Mouse (Mus musculus): Measurements from ENCODE around the gene Timm22. TPM values are rescaled to one million over a fixed set of nuclear protein-coding genes. Genes with fewer than 3 reads are reported as not detected.

Gene Timm22
- polyA plus RNA-seq, 1 experiment from 2014 or later, result 110 TPM

DNA sequence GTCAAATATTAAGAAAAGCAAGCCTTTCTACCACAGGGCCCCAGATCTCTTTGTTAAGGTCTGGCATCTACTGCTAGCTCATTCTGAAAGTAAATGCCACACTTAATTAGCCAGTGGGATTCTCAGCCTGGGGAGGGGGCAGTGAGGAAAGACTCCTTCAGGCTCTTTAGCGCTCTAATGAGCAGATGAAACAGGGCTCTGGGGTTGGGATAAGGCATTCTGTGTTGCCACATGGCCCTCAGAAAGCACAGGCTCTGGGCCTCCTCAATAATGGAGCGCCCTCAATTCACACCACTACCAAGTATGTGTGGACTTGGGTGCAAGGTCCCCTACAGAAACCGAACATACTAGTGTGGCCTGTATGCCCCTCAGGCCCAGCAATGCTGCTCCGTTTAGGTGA is 21.7 kb upstream of the Timm22 start:
- Histone ChIP-seq H3K27ac (peak overlapping the region; percentile 58; the same call in 1 of the 2 replicates), H3K9me3 (ENCODE audit: control insufficient read depth, low read length) (no peaks in the 10 kb centered on the region), H3K4me3 (replicated peaks; ENCODE audit: low read length) (no peak overlapping the region), H3K27me3 (ENCODE audit: control insufficient read depth, insufficient read depth, low read length) (no peaks in the 10 kb centered on the region), H3K36me3 (replicated peaks; ENCODE audit: control insufficient read depth, insufficient read depth) (no peaks in the 10 kb centered on the region), H3K4me1 (replicated peaks; ENCODE audit: control insufficient read depth, insufficient read depth, low read length) (peaks cover 16% of the 10 kb centered on the region), H3K4me2 (replicated peaks) (no peak overlapping the region), H3K9ac (no peak overlapping the region)
- WGBS, result 63% methylated on average over 4 of the region's 4 CpGs
- DNase-seq (ENCODE audit: low spot score), result no peak
- no peak for ATAC-seq (ENCODE audit: low FRiP score)

DNA sequence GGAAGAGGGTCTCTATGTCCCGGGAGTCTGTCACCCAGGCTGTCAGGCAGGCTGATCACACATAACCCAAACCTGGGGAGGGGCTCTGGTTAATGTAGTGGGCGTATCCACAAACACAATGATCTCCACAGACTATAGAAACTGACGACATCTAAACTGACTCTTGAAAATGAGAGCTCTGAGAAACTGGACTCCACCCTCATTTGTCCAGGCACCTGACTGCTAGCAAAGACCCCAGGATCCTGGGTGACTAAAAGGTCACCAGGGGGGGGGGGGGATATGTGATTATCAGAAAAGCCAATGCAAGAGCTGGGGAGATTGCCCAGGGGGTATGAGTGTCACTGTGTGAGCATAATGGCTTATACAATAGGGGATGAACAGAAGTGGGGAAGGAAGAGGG is 21.0 kb upstream of the Timm22 start:
- ATAC-seq (ENCODE audit: low FRiP score), result no peak
- Histone ChIP-seq H3K9me3 (ENCODE audit: control insufficient read depth, low read length) (no peaks in the 10 kb centered on the region), H3K36me3 (replicated peaks; ENCODE audit: control insufficient read depth, insufficient read depth) (no peaks in the 10 kb centered on the region), H3K4me3 (replicated peaks; ENCODE audit: low read length) (no peak overlapping the region), H3K4me1 (replicated peaks; ENCODE audit: control insufficient read depth, insufficient read depth, low read length) (peaks cover 16% of the 10 kb centered on the region), H3K27ac (no peak overlapping the region), H3K27me3 (ENCODE audit: control insufficient read depth, insufficient read depth, low read length) (no peaks in the 10 kb centered on the region), H3K9ac (no peak overlapping the region), H3K4me2 (replicated peaks) (no peak overlapping the region)
- DNase-seq (ENCODE audit: low spot score), result no peak
- WGBS, result 21% methylated on average over 3 of the region's 3 CpGs

DNA sequence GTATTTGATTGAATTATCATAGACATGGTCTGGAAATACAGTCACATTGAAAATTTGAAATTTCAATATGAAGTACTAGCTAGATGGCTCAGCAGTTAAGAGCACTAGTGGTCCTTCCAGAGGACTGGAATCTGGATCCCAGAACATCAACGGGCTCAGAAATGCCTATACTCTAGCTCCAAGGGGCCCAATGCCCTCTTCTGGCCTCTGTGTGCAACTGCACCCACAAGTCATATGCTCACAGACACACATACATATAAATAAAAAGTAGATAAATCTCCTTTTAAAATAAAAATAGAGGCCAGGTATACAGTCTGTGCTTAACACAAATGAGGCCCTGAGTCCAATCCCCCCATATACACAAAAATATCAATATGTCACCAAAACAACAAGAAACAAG is 19.7 kb upstream of the Timm22 start:
- H3K4me3 ChIP-seq (replicated peaks; ENCODE audit: low read length), result no peak overlapping the region
- DNase-seq (ENCODE audit: low spot score) (no peak), ATAC-seq (ENCODE audit: low FRiP score) (no peak)
- H3K27me3 ChIP-seq (ENCODE audit: control insufficient read depth, insufficient read depth, low read length), result no peaks in the 10 kb centered on the region
- H3K4me2 ChIP-seq (replicated peaks), result no peak overlapping the region
- no peak overlapping the region for H3K27ac ChIP-seq
- H3K4me1 ChIP-seq (replicated peaks; ENCODE audit: control insufficient read depth, insufficient read depth, low read length), result peaks cover 16% of the 10 kb centered on the region
- WGBS, result 89% methylated on average over 1 of the region's 1 CpGs
- no peaks in the 10 kb centered on the region for H3K9me3 ChIP-seq (ENCODE audit: control insufficient read depth, low read length)
- H3K9ac ChIP-seq, result no peak overlapping the region
- H3K36me3 ChIP-seq (replicated peaks; ENCODE audit: control insufficient read depth, insufficient read depth), result no peaks in the 10 kb centered on the region

DNA sequence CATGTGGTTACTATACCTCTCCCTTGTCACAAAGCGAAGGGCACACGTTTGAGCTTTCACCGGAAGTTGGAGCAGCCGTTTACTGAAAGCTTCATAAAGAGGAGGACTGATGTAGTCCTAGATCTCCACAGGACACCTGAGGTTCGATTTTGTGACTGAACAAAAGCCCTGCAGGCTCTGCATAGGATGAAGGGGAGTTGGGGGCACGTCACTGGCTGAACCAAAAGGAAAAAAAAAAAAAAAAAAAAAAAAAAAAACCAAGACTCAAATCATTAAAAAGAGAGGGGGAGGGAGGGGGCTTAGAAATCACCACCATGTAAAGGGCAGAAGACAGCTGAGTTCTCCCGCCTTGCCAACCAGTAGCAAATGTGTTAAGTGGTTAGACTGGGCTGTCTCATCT is 18.0 kb upstream of the Timm22 start:
- 20% methylated on average over 7 of the region's 7 CpGs for WGBS
- H3K4me3 ChIP-seq (replicated peaks; ENCODE audit: low read length), result no peak overlapping the region
- H3K27me3 ChIP-seq (ENCODE audit: control insufficient read depth, insufficient read depth, low read length), result no peaks in the 10 kb centered on the region
- no peak overlapping the region for H3K27ac ChIP-seq
- H3K4me2 ChIP-seq (replicated peaks), result peak overlapping the region; percentile 28
- no peak overlapping the region for H3K9ac ChIP-seq
- peaks cover 16% of the 10 kb centered on the region for H3K4me1 ChIP-seq (replicated peaks; ENCODE audit: control insufficient read depth, insufficient read depth, low read length)
- no peaks in the 10 kb centered on the region for H3K9me3 ChIP-seq (ENCODE audit: control insufficient read depth, low read length)
- DNase-seq (ENCODE audit: low spot score) (no peak), ATAC-seq (ENCODE audit: low FRiP score) (no peak)
- no peaks in the 10 kb centered on the region for H3K36me3 ChIP-seq (replicated peaks; ENCODE audit: control insufficient read depth, insufficient read depth)

DNA sequence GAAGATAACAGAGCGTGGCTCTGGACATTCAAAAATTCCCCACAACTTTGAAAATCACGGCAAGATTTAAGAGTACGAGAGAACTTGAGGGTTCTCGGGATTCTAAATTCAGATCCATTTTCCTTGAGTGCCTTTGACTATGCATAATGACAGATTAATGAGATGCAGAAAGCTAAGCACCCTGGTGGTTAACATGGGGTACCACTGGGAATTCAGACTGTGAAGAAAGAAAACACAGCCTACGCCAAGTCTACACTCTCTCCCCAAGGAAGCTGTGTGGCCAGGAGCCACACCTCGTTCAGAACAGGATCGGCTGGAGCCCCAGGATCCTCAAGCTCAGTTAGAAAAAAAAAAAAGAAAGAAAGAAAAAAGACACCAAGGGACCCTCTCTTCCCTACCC is 14.2 kb upstream of the Timm22 start:
- Histone ChIP-seq H3K4me2 (replicated peaks) (no peak overlapping the region), H3K9me3 (ENCODE audit: control insufficient read depth, low read length) (no peaks in the 10 kb centered on the region), H3K27me3 (ENCODE audit: control insufficient read depth, insufficient read depth, low read length) (no peaks in the 10 kb centered on the region), H3K4me3 (replicated peaks; ENCODE audit: low read length) (no peak overlapping the region), H3K27ac (no peak overlapping the region), H3K4me1 (replicated peaks; ENCODE audit: control insufficient read depth, insufficient read depth, low read length) (peaks cover 13% of the 10 kb centered on the region; the same call in 1 of the 2 replicates), H3K9ac (no peak overlapping the region), H3K36me3 (replicated peaks; ENCODE audit: control insufficient read depth, insufficient read depth) (no peaks in the 10 kb centered on the region)
- 76% methylated on average over 7 of the region's 7 CpGs for WGBS
- no peak for ATAC-seq (ENCODE audit: low FRiP score)
- no peak for DNase-seq (ENCODE audit: low spot score)

DNA sequence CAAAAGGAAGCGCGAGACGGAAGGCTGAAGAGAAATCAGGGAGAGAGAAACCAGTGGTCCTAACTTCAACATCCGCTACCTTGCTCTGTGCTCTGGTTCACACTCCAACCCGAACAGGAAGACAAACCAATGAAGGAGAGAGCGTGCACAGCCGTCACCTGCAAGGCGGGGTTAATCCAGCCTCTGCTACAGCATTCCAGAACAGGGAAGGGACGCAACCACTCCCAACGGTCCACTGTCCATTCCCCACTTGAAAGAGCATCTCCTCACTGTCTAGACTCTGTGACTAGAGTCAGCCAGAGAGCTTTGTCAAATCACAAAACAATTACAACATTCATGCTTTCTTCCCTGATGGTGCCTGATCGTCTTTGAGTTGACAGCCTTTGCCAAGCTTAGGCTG is 13.8 kb upstream of the Timm22 start:
- ATAC-seq (ENCODE audit: low FRiP score), result no peak
- no peak overlapping the region for H3K4me2 ChIP-seq (replicated peaks)
- no peaks in the 10 kb centered on the region for H3K27me3 ChIP-seq (ENCODE audit: control insufficient read depth, insufficient read depth, low read length)
- H3K36me3 ChIP-seq (replicated peaks; ENCODE audit: control insufficient read depth, insufficient read depth), result no peaks in the 10 kb centered on the region
- no peak overlapping the region for H3K4me3 ChIP-seq (replicated peaks; ENCODE audit: low read length)
- H3K27ac ChIP-seq, result no peak overlapping the region
- H3K4me1 ChIP-seq (replicated peaks; ENCODE audit: control insufficient read depth, insufficient read depth, low read length), result peaks cover 15% of the 10 kb centered on the region; the same call in 1 of the 2 replicates
- WGBS, result 95% methylated on average over 11 of the region's 11 CpGs
- DNase-seq (ENCODE audit: low spot score), result no peak
- no peaks in the 10 kb centered on the region for H3K9me3 ChIP-seq (ENCODE audit: control insufficient read depth, low read length)
- no peak overlapping the region for H3K9ac ChIP-seq

DNA sequence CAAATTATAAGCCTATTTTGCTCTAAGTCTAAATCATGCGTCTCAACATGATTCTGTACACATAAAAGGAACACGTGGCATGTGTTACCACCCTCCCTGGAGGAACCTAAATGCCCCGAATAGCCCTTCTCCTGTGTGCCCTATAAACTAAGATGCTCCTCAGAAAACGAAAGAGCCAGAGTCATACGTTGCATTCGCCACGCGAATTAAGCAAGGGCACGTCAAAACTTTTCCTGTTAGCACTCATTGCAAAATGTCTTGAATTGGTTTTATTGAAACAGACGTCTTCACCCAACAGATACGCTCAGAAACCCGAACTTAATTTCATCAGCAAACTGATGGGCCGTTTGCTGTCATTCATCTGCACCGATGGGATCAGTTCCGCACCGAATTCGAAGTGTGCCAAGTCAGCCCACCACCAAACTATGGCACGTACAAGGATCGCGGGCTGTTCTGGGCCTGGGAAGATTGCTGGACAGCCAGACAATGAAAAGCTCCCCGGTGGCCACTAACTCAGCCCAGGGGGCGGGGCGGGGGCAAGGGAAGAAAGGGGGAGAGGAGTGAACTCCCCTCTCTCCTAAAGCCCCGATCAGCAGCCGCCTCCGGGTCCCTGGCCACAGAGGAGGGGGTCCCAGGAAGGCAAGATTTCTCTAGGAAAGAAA is 9.0 kb upstream of the Timm22 start:
- Histone ChIP-seq H3K9me3 (ENCODE audit: control insufficient read depth, low read length) (no peaks in the 10 kb centered on the region), H3K4me1 (replicated peaks; ENCODE audit: control insufficient read depth, insufficient read depth, low read length) (peaks cover 12% of the 10 kb centered on the region), H3K4me2 (replicated peaks) (peak overlapping the region; percentile 78), H3K36me3 (replicated peaks; ENCODE audit: control insufficient read depth, insufficient read depth) (no peaks in the 10 kb centered on the region), H3K27ac (no peak overlapping the region; the same call in 1 of the 2 replicates), H3K9ac (peak overlapping the region; percentile 83), H3K27me3 (ENCODE audit: control insufficient read depth, insufficient read depth, low read length) (no peaks in the 10 kb centered on the region), H3K4me3 (replicated peaks; ENCODE audit: low read length) (peak overlapping the region; percentile 78)
- peak; percentile 22; the same call in 1 of the 2 replicates for ATAC-seq (ENCODE audit: low FRiP score)
- DNase-seq (ENCODE audit: low spot score), result no peak
- WGBS, result under 1% methylated on average over 26 of the region's 26 CpGs

DNA sequence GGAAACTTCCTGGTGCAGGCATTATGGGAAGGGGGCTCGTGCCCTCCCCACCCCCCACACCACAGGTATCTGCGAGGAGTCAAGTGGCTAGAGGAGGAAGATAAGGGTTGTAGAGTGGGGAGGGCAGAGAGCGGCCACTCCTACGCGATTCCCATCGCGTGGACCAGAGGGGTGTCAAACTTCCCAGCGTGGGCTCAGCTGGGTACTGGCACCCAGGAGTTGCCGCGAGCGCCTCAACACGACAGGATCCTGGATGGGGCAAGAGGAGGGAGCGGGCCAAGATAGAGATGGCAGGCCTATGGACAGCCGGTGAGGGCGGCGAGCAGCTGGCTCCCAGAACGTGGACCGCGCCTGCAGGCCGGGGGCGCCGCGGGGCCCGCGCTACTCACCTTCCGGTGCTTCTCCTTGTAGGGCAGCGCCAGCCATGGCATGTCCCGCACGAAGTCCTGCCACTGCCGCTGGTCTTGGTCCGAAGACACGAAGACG is 8.4 kb upstream of the Timm22 start:
- Histone ChIP-seq H3K4me2 (replicated peaks) (peak overlapping the region; percentile 78), H3K27me3 (ENCODE audit: control insufficient read depth, insufficient read depth, low read length) (no peaks in the 10 kb centered on the region), H3K4me1 (replicated peaks; ENCODE audit: control insufficient read depth, insufficient read depth, low read length) (peaks cover 12% of the 10 kb centered on the region), H3K36me3 (replicated peaks; ENCODE audit: control insufficient read depth, insufficient read depth) (no peaks in the 10 kb centered on the region), H3K9me3 (ENCODE audit: control insufficient read depth, low read length) (no peaks in the 10 kb centered on the region), H3K4me3 (replicated peaks; ENCODE audit: low read length) (peak overlapping the region; percentile 78), H3K9ac (peak overlapping the region; percentile 83), H3K27ac (peak overlapping the region; percentile 87)
- DNase-seq (ENCODE audit: low spot score), result no peak
- WGBS, result under 1% methylated on average over 32 of the region's 33 CpGs
- peak; percentile 71; the same call in 1 of the 2 replicates for ATAC-seq (ENCODE audit: low FRiP score)

DNA sequence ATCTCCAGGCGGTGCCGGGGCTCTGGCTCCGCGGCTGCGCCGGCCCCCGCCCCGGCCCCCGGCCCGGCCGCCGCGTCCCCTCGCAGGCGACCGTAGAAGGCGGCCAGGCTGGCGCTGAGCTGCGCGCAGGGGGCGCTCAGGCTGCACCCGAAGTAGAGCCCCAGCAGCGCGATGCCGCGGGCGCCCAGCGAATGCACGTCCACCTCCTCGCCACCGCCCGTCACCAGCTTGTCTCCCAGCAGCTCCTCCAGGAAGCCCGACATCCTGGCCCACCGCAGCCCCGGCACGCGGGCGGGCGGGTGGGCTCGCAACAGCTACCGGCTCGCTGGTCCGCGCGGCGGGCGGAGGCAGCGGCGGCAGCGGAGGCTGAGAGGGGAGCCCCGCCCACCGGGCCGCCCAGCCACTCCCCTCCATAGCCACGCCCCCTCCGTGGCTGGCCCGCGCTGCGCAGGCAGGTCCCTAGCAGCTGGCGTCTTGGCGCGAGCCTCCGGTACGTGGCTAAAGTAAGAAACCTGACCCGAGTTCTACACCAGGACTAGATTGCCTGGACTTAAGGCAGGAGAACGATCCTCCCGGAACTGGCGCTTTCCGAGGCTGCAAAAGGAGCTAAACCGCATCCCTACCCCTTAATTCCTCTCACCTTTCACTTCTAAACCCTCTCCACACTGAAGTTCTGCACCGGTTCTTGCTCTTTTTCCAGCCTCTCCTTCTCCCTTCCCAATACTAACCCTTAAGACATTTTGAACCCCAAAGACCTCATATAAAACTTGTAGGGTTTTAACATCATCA is 7.8 kb upstream of the Timm22 start, which contains the start of gene Nxn:
Gene Nxn, minus strand, starts transcription at position 343 of the 789 bp plus-strand sequence.
- H3K9ac ChIP-seq, result peak within 1 kb of the TSS; percentile 83
- under 1% methylated on average over 61 of the region's 70 CpGs for WGBS
- peak within 1 kb of the TSS; percentile 78 for H3K4me2 ChIP-seq (replicated peaks)
- H3K27ac ChIP-seq, result peak within 1 kb of the TSS; percentile 87
- H3K4me3 ChIP-seq (replicated peaks; ENCODE audit: low read length), result peak within 1 kb of the TSS; percentile 78
- peaks cover 12% of the 10 kb centered on the region for H3K4me1 ChIP-seq (replicated peaks; ENCODE audit: control insufficient read depth, insufficient read depth, low read length)
- no peaks in the 10 kb centered on the region for H3K36me3 ChIP-seq (replicated peaks; ENCODE audit: control insufficient read depth, insufficient read depth)
- ATAC-seq (ENCODE audit: low FRiP score) (peak; percentile 88), DNase-seq (ENCODE audit: low spot score) (peak; percentile 80)
- H3K9me3 ChIP-seq (ENCODE audit: control insufficient read depth, low read length), result no peaks in the 10 kb centered on the region
- H3K27me3 ChIP-seq (ENCODE audit: control insufficient read depth, insufficient read depth, low read length), result no peaks in the 10 kb centered on the region
